Mouse (Mus musculus) liver, embryonic 12.5 days (tissue): Measurements from ENCODE around the gene Ago3. TPM values are rescaled to one million over a fixed set of nuclear protein-coding genes. Genes with fewer than 3 reads are reported as not detected.

Source experiments
- ATAC-seq: fragments of 200-750 bp; cut with Nextera tagmentation; 2 replicates; pipeline ENCODE4 v1.8.0; 2017; ENCODE audit warnings: moderate number of reproducible peaks, mild to moderate bottlenecking, moderate library complexity
- H3K27ac ChIP-seq: fragments of 300-500 bp; sonication (generic); 2 replicates; pipeline ENCODE4 v1.5.1; 2016; ENCODE audit warnings: mild to moderate bottlenecking
- H3K27me3 ChIP-seq: fragments of 300-500 bp; sonication (generic); replicated peaks from 2 replicates; pipeline ENCODE4 v1.6.1; 2016; ENCODE audit warnings: mild to moderate bottlenecking, moderate library complexity
- H3K36me3 ChIP-seq: fragments of 300-500 bp; sonication (generic); 2 replicates; pipeline ENCODE4 v1.6.1; 2016; ENCODE audit warnings: mild to moderate bottlenecking, moderate library complexity
- H3K4me1 ChIP-seq: fragments of 300-500 bp; sonication (generic); 2 replicates; pipeline ENCODE4 v1.6.1; 2016
- H3K4me2 ChIP-seq: fragments of 300-500 bp; sonication (generic); 2 replicates; pipeline ENCODE4 v1.6.1; 2016; ENCODE audit warnings: mild to moderate bottlenecking, moderate library complexity
- H3K4me3 ChIP-seq: fragments of 300-500 bp; sonication (generic); 2 replicates; pipeline ENCODE4 v1.5.1; 2016; ENCODE audit warnings: mild to moderate bottlenecking, moderate library complexity
- H3K9ac ChIP-seq: fragments of 300-500 bp; sonication (generic); 2 replicates; pipeline ENCODE4 v1.6.1; 2016; ENCODE audit warnings: mild to moderate bottlenecking, moderate library complexity
- H3K9me3 ChIP-seq: fragments of 300-500 bp; sonication (generic); replicated peaks from 2 replicates; pipeline ENCODE4 v1.6.1; 2016; ENCODE audit warnings: mild to moderate bottlenecking, moderate library complexity
- WGBS: fragments of 180-500 bp; shearing (Covaris S2); methylation state at CpG from one replicate; pipeline ENCODE4 v1.1.7; 2016; ENCODE audit not compliant: insufficient replicate concordance; 5-methylcytosine and 5-hydroxymethylcytosine counted together
- polyA plus RNA-seq: library from polyadenylated mRNA; unstranded; fragments of >200 nt; fragmentation: Nextera tagmentation; extraction: Ambion mirVana; gene quantifications from 2 replicates; pipeline ENCODE4 v1.2.1, GENCODE M21; 2016

Gene Ago3
- polyA plus RNA-seq, 1 experiment from 2014 or later, result 8.1 TPM

GRCm38 (mm10) chr4:126321854-126322511, 107.4 kb downstream of the Ago3 start:
- no peak for ATAC-seq
- H3K36me3 ChIP-seq, result peaks cover 19% of the 10 kb centered on the region
- H3K27ac ChIP-seq, result no peak overlapping the region

DNA sequence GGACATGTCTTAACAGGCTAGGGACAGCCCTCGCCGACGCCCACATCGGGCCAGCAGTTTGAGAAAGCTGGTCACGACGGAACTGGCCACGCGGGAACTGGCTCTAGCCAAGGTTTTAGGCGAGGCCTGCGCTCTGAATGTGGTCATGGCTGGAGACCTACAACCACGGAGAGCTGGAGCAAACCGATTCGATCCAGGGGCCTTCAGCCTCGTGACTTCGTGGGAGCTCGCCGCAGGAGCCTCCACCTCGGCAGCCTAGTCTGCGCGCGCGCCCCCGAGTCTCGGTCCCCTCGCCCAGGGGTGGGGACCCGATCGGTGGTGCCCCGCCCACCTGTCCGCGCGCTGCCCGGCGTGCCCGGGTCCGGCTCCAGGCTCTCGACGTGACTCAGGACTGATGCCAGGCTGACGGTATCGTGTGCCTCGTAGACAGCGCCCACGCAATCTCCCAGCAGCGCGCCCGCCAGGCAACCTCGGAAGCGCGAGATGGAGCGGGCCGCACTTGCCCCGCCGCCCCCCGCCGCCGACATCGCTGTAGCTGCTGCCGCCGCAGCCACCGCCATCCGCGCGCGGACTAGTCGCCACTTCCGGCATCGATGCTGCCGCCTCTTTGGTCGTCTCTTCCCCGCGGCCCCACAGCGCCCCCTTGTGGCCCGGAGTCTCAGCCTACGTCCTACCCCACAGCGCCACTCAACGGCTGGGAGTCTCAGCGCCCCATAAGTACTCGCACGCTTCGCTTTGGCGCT, 108.1 kb downstream of the Ago3 start, which contains the start of gene Adprhl2:
TSS of gene Adprhl2 (minus strand) at position 593 of the 743 bp plus-strand sequence.
- Histone ChIP-seq H3K4me2 (peak within 1 kb of the TSS; percentile 96), H3K9ac (peak within 1 kb of the TSS; percentile 87), H3K27me3 (peaks cover 41% of the 10 kb centered on the region), H3K4me1 (peaks cover 29% of the 10 kb centered on the region), H3K27ac (peak within 1 kb of the TSS; percentile 77), H3K36me3 (peaks cover 26% of the 10 kb centered on the region), H3K4me3 (peak within 1 kb of the TSS; percentile 89), H3K9me3 (no peaks in the 10 kb centered on the region)
- 1% methylated on average over 79 of the region's 80 CpGs for WGBS
- ATAC-seq, result peak; percentile 84

More at GRCm38 (mm10) chr4:126321854-126322511, 107.4 kb downstream of the Ago3 start:
- Histone ChIP-seq H3K27me3 (peaks cover 43% of the 10 kb centered on the region), H3K4me2 (peak overlapping the region; percentile 96), H3K9ac (peak overlapping the region; percentile 52; the same call in 1 of the 2 replicates), H3K9me3 (no peaks in the 10 kb centered on the region), H3K4me1 (peaks cover 29% of the 10 kb centered on the region), H3K4me3 (peak overlapping the region; percentile 89)
- 50% methylated on average over 28 of the region's 28 CpGs for WGBS

DNA sequence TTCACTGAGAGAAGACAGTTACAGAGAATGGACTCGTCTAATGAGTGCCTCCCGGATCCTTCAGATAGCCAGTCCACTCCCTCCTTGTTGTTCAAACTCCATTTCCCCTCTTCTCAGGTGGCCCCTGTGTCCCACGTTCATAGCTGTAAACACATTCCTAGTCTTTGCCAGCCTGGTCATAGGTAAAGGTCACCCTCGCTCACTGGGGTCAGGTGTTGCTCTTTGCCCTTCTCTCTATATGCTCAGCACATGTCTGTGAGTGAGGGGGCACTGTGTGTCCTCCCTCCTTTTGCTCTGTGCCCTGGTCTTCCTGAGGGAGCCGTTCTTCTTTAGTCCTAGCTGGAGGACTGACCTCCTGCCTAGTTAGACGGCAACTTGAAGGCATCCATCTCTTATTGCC, 109.5 kb downstream of the Ago3 start:
- ATAC-seq, result no peak
- 76% methylated on average over 6 of the region's 6 CpGs for WGBS
- Histone ChIP-seq H3K27me3 (peaks cover 28% of the 10 kb centered on the region), H3K4me2 (peak overlapping the region; percentile 96), H3K36me3 (peaks cover 40% of the 10 kb centered on the region), H3K9me3 (no peaks in the 10 kb centered on the region), H3K4me1 (peaks cover 22% of the 10 kb centered on the region), H3K9ac (peak overlapping the region; percentile 87; the same call in 1 of the 2 replicates), H3K27ac (no peak overlapping the region), H3K4me3 (0 out of 2 replicates have a peak overlapping the region, but pooled peaks have one; percentile 89)

GRCm38 (mm10) chr4:126316443-126317040, 112.8 kb downstream of the Ago3 start:
- peaks cover 17% of the 10 kb centered on the region for H3K4me1 ChIP-seq
- peaks cover 48% of the 10 kb centered on the region for H3K36me3 ChIP-seq
- ATAC-seq, result no peak
- 87% methylated on average over 13 of the region's 13 CpGs for WGBS
- H3K27me3 ChIP-seq, result no peaks in the 10 kb centered on the region
- H3K4me2 ChIP-seq, result no peak overlapping the region
- H3K9ac ChIP-seq, result no peak overlapping the region
- H3K4me3 ChIP-seq, result no peak overlapping the region
- no peaks in the 10 kb centered on the region for H3K9me3 ChIP-seq
- H3K27ac ChIP-seq, result no peak overlapping the region

- Histone ChIP-seq H3K4me1 (peaks cover 15% of the 10 kb centered on the region), H3K9me3 (no peaks in the 10 kb centered on the region), H3K27ac (no peak overlapping the region), H3K4me2 (no peak overlapping the region), H3K27me3 (no peaks in the 10 kb centered on the region), H3K4me3 (no peak overlapping the region), H3K36me3 (peaks cover 48% of the 10 kb centered on the region), H3K9ac (no peak overlapping the region)
- no peak for ATAC-seq
- 47% methylated on average over 5 of the region's 5 CpGs for WGBS
Measured at GRCm38 (mm10) chr4:126315931-126316330, 113.4 kb downstream of the Ago3 start.

DNA sequence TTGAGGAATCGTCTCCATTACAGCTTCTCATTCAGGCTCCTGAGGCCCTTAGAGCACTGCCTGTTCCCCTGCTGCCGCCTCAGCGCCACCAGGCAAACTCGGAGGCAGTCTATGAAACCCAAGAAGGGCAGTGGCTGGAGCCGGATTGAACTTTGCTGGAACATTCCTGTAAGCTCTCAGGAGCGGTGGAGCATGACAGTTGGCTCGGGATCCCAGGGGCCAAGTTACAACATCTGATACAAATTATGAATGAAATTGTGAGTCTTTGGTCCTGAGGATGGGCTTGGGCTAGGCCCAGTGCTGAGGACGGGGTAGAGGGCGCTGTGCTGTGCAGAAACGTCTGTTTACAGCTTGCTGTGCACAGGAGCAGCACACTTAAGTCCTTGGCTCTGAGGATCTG, 115.0 kb downstream of the Ago3 start:
- Histone ChIP-seq H3K9me3 (no peaks in the 10 kb centered on the region), H3K4me3 (no peak overlapping the region), H3K27ac (no peak overlapping the region), H3K4me1 (no peaks in the 10 kb centered on the region; the same call in 1 of the 2 replicates), H3K4me2 (no peak overlapping the region), H3K36me3 (peaks cover 48% of the 10 kb centered on the region), H3K27me3 (no peaks in the 10 kb centered on the region), H3K9ac (no peak overlapping the region)
- ATAC-seq, result no peak
- WGBS, result 67% methylated on average over 10 of the region's 10 CpGs

GRCm38 (mm10) chr4:126313202-126313601, 116.2 kb downstream of the Ago3 start:
- 28% methylated on average over 5 of the region's 5 CpGs for WGBS
- H3K9ac ChIP-seq, result no peak overlapping the region
- no peaks in the 10 kb centered on the region; the same call in 1 of the 2 replicates for H3K27me3 ChIP-seq
- no peaks in the 10 kb centered on the region for H3K4me1 ChIP-seq
- no peak overlapping the region for H3K27ac ChIP-seq
- H3K9me3 ChIP-seq, result no peaks in the 10 kb centered on the region
- no peak for ATAC-seq
- H3K4me3 ChIP-seq, result no peak overlapping the region
- H3K4me2 ChIP-seq, result no peak overlapping the region
- peaks cover 41% of the 10 kb centered on the region for H3K36me3 ChIP-seq

- no peaks in the 10 kb centered on the region for H3K4me1 ChIP-seq
- peaks cover 26% of the 10 kb centered on the region for H3K36me3 ChIP-seq
- no peak overlapping the region for H3K9ac ChIP-seq
- no peak overlapping the region for H3K4me2 ChIP-seq
- no peak overlapping the region for H3K4me3 ChIP-seq
- H3K27me3 ChIP-seq, result peaks cover 6% of the 10 kb centered on the region
- 75% methylated on average over 16 of the region's 16 CpGs for WGBS
- H3K9me3 ChIP-seq, result no peaks in the 10 kb centered on the region
- H3K27ac ChIP-seq, result no peak overlapping the region
- ATAC-seq, result no peak
Measured at GRCm38 (mm10) chr4:126311566-126312200, 117.7 kb downstream of the Ago3 start.

DNA sequence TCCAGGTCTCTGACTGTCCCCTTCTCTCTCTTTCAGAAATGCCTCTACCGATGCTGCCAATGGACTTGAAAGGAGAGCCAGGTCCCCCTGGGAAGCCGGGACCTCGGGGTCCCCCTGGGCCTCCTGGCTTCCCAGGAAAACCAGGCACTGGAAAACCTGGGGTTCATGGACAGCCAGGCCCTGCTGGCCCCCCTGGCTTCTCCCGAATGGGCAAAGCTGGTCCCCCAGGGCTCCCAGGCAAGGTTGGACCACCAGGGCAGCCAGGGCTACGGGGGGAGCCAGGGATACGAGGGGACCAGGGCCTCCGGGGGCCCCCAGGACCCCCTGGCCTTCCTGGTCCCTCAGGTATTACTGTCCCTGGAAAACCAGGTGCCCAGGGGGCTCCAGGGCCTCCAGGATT, 119.0 kb downstream of the Ago3 start:
- no peak for ATAC-seq
- peaks cover 6% of the 10 kb centered on the region for H3K27me3 ChIP-seq
- H3K4me2 ChIP-seq, result no peak overlapping the region
- H3K4me3 ChIP-seq, result no peak overlapping the region
- WGBS, result 59% methylated on average over 7 of the region's 7 CpGs
- 0 out of 2 replicates have a peak, but pooled peaks cover 4% of the 10 kb centered on the region for H3K9me3 ChIP-seq
- no peaks in the 10 kb centered on the region for H3K4me1 ChIP-seq
- no peak overlapping the region for H3K9ac ChIP-seq
- no peak overlapping the region for H3K27ac ChIP-seq
- H3K36me3 ChIP-seq, result peaks cover 13% of the 10 kb centered on the region

DNA sequence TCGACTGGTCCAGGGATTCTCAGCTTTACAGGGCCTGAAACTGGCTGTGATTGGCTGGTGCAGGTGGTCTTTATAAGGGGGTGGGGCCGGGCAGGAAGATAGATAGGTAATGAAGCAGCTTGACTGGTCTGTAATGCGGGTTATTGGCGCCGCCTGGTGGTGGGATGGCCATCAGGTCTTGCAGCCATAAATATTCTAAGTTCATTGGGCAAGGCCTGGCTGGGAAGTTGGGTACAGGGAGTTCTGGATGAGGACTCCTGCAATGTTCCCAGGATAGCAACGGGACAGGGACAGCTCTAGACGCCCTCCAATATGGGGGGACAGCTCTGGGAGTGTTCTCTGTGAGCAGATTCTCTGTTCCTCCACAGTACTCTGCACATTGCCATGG, 119.4 kb downstream of the Ago3 start:
- peak; percentile 40 for ATAC-seq
- H3K4me2 ChIP-seq, result peak overlapping the region; percentile 45
- H3K4me1 ChIP-seq, result no peaks in the 10 kb centered on the region
- peaks cover 8% of the 10 kb centered on the region for H3K36me3 ChIP-seq
- no peak overlapping the region for H3K27ac ChIP-seq
- WGBS, result 3% methylated on average over 7 of the region's 7 CpGs
- H3K27me3 ChIP-seq, result peaks cover 6% of the 10 kb centered on the region
- no peak overlapping the region for H3K4me3 ChIP-seq
- no peak overlapping the region for H3K9ac ChIP-seq
- H3K9me3 ChIP-seq, result 0 out of 2 replicates have a peak, but pooled peaks cover 4% of the 10 kb centered on the region

- no peak overlapping the region for H3K27ac ChIP-seq
- H3K27me3 ChIP-seq, result peaks cover 8% of the 10 kb centered on the region
- peak; percentile 28 for ATAC-seq
- H3K36me3 ChIP-seq, result peaks cover 3% of the 10 kb centered on the region; the same call in 1 of the 2 replicates
- H3K4me1 ChIP-seq, result no peaks in the 10 kb centered on the region
- H3K4me2 ChIP-seq, result peak overlapping the region; percentile 45
- H3K9me3 ChIP-seq, result 0 out of 2 replicates have a peak, but pooled peaks cover 4% of the 10 kb centered on the region
- 20% methylated on average over 20 of the region's 20 CpGs for WGBS
- H3K9ac ChIP-seq, result no peak overlapping the region
- no peak overlapping the region for H3K4me3 ChIP-seq
Measured at GRCm38 (mm10) chr4:126309211-126309921, 120.0 kb downstream of the Ago3 start.
